Mouse (Mus musculus): Measurements from ENCODE around the gene As3mt.

- TF ChIP-seq TAL1 (IDR thresholded peaks at IDR 0.05; ENCODE audit: low read length): no peak
- no peak for TF ChIP-seq GATA1 (IDR thresholded peaks at IDR 0.05; ENCODE audit: low read length)
Measured at GRCm38 (mm10) chr19:46760375-46761160, 53.3 kb downstream of the As3mt start.

Data from erythroblast, embryonic 14.5 days (primary cell).